Mouse (Mus musculus): ENCODE measurements around the gene Sema6b.

DNA sequence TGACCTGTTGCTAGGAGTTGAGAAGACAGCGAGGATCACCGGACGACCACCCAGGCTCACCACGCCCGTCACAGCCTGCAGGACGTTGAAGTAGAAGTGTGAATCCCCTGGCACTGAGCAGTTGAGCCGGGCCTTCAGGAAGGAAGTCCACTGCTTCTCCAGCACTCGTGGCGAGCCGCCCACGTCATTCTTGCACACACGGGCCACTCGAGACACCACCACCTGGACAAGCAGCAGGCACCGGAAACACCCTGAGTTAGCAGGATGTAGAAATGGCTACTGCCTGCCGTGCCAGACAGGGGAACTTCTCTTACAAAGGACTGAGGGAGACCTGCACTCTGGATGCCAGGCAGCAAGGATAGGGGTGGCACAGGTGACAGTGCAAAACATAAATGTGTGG lies 11.9 kb downstream of the Sema6b start:
- TF ChIP-seq CTCF (IDR thresholded peaks at IDR 0.05; ENCODE audit: low read depth) (no peak), EP300 (IDR thresholded peaks at IDR 0.05; ENCODE audit: low read depth) (no peak)
